Mouse (Mus musculus): ENCODE data around the gene Dchs2.
"Not testable (repeated sequence)": the region's sequence is repeated elsewhere in the genome, so short reads cannot be mapped to it uniquely, and the experiment has no call there.

Dchs2 gene

DNA sequence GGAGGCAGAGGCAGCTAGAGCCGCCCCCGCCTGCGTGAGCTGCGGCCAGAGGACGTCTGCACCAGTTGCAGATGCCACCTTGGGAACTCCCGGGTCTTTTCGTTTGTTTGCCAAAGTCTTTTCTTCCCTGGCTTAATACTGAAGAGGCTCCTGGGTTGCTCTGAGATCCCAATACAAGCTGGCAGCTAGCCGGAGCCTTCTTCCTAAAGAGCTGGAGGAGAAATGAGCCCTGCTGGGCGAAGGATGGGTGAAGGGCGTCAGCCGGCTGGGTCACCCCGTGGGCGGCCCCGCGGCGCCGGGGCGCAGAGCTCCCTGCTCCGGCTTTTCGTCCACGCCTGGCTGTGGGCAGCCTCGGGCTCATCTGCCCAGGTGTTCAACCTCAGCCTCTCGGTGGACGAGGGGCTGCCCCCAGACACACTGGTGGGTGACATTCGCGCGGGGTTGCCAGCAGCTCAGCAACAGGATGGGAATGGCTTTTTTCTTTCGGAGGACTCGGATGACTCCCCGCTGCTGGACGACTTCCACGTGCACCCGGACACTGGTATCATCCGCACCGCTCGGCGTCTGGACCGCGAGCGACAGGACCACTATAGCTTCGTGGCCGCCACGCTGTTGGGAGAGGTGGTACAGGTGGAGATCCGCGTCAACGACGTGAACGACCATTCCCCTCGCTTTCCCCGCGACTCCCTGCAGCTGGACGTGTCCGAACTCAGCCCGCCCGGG lies at the start of gene Dchs2:
TSS of gene Dchs2 (plus strand) at position 223 of the 723 bp plus-strand sequence.
- no peak for DNase-seq (ENCODE audit: low spot score)

DNA sequence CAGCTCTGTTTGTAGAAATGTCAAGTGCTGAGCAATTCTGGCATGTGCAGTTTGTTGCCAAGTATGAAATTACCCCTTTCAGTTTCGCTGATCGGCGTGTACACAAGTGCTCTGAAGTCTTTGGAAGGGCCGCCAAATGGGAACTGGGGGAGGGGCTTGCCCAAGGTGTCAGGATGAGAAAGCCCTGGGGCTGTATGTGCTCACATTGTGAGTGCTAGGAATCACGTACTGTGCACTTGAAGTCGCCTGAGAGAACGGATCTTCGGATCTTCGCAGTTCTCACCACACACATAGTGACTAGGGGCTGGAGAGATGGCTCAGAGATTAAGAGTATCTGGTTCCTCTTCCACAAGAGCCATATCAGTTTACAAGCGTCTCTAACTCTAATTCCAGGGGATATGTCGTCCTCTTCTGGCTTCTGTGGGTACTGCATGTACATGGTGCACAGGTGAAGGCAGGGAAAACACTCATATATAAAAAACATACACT lies 47.1 kb upstream of the Dchs2 start:
- peak; percentile 52 for DNase-seq (ENCODE audit: low spot score)

DNA sequence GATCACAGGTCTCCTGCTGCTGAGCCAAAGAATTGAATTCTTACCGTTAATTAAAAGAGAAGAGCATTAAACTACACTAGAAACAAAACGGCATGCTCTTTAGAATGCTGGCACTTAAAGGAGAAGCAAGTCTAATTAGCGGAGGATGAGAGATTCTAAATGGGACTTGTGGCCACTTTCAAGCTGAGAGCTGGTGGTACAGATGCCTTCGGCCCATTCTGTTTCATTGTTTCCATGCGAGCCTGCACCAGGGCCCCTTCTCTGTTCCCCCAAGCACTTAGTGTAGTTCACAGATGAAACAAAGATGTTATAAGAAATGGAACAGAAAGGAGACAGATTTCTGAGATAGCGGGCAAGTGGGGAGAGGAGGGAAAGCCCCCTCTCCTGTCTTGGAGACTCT lies 30.2 kb upstream of the Dchs2 start:
- no peak for DNase-seq (ENCODE audit: low spot score)

DNA sequence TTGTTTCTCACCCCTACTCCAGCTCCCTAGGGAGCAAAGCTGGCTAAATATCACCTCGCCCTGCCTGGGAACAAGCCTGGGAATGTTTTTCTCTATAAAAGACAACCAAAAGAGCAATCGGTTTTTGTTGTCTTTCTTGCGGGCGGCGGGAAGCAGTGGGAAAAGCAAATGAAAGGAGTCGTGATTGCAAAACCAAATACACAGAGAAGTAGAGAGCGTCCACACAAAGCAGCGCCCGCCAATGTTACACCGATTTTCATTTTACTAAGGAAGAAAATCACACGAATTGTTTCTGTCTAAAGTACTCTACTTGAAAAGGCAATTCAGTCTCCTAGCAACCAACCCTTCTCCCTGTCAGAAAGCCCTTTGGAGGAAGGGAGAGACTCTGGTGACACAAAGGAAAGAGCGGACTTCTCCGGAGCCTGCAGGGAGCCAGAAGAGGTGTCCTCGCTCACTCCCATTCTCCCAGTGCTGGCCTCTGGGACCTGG lies 29.2 kb upstream of the Dchs2 start:
- no peak for DNase-seq (ENCODE audit: low spot score)

DNA sequence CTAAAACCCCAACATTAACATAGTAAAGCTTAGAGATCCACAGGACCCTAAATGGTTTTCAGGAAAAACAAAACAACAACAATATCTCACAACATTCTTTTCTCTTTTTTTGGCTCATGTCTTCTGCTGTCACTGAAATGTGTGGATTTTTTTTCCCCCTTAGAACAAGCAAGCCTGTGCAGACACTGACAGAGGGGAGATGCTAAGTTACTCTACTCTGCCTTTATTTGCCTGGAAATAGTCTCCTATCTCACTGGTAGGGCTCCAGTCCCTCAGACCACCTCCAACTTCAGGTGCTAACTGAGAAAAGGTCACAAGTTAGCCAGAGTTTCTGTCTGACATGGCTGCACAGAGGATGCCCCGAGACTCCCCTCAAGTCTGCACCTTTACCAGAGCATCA lies 28.6 kb upstream of the Dchs2 start:
- DNase-seq (ENCODE audit: low spot score) = no peak

DNA sequence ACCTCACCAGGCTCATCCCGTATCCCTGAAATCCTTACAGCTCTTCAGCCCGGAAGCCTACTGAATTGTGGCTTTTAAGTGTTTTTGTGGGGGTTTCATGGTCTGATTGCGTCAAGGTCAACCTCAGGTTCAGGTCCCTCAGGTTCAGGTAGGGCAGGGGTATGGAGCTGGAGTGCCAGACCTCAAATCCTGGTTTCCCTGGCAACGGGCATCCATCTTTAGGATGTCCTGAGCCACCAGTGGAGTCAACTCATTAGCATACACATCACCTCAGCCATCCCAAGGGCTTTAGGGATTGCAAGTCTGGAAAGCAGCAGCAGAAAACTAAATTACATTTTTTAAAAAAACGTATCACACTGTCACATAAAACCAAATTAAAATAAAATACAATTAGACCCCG lies 28.1 kb upstream of the Dchs2 start:
- DNase-seq (ENCODE audit: low spot score) = no peak

DNA sequence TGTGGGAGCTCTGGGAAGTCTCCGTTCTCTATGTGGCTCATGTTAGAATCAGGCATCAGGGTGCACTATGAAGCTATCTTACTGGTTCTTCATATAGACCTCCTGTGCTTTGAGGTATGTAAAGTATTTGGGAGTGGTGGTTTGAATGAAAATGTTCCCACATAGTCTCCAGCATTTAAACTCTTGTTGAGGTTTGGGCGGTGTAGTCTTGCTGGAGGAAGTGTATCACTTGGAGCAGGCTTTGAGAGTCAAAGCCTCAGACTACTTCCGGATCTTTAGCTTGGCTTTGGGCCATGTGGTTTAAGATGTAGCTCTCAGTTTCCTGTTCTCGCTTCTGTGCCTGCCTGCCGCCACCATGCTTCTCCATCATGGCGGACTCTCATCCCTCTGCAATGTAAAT lies 25.5 kb upstream of the Dchs2 start:
- DNase-seq (ENCODE audit: low spot score) = no peak

DNA sequence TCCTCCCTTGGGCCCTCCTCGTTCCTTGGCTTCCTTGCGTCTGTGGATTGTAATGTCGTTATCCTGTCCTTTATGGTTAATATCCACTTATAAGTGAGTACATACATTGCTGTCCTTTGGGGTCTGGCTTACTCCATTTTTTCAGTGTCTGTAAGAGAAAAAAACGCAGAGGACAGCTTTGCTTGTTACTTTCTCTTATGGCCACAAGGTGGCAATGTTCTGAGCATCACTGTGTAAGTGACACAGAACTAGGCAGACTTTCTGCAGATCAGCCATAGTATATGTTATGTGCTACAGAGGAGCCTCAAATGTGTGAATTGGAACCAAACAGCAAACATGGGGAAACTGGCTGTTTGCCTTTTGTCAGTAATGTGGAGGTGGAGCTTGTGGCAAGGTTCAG lies 17.6 kb upstream of the Dchs2 start:
- DNase-seq (ENCODE audit: low spot score) = no peak

DNA sequence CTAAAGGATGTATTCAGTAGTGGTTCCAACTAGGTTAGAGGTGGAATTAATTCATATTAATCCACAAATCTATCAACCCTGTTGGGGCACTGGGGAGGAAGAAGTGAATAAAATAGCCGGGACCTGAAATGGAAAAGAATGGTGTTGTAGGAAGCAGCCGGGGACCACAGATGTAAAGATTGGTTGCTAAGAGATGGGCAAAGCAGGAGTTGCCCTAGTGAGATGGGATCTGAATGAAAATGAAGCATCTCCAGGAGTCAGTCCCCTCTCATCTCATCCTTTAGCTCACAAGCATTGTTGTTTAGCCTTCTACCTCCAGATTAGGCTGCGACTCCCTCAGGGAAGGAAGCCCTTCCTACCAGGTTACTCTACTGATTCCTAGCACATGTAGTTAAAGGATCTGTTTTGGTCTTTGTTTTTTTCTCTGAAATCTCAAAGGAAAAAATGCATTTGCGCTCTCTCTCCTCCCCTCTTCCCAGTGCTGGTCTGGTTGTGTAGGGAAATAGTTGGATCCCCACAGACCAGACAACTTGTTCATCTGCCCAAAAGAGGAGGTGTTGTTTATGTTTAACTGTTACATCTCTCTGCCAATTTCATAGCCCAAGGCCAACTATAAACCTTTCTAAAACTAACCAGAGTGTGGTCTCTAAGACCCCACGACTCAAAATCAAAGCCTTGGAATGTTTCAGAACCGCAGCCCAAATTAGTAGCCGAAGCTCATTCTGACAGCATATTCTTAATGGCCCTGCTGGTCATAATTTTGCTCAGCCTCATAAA lies 16.1 kb upstream of the Dchs2 start:
- no peak for DNase-seq (ENCODE audit: low spot score)

DNA sequence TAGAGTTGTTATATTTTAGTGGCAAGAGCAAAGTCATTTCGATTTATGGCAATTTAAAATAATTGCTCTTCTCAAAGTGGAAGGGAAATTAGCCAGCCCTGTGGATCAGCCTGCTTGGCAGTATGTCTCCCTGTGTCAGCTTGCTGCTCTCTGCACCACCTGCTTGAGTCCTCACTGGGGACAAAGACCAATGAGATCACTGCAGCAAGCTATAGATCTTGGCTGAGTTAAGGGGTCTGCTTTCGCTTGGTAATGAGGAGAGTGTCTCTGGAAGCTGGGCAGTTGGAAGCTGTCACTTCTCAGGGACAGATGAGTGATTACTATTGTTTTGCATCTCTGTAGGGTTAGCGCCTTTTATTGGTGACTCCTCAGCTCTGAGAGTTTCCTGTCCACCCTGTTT lies 14.9 kb upstream of the Dchs2 start:
- no peak for DNase-seq (ENCODE audit: low spot score)

DNA sequence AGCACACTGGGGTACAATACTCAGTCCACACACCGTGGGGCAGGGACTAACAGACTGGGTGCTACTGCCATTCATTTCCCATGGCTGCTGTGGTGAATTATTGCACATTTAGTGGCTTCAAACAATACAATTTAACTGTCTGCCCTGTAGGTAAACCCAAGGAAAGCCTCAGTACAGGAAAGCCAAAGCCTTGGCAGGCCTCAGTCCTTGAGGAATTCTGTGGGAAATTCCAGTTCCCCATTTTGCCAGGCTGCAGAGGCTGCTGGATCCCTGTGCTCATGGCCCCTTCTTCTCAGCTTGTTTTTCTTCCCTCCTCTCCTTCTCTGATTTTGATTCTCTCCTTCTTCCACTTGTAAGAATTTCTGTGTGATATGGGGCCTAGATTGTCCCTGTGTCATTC lies 12.8 kb upstream of the Dchs2 start:
- DNase-seq (ENCODE audit: low spot score) = no peak

DNA sequence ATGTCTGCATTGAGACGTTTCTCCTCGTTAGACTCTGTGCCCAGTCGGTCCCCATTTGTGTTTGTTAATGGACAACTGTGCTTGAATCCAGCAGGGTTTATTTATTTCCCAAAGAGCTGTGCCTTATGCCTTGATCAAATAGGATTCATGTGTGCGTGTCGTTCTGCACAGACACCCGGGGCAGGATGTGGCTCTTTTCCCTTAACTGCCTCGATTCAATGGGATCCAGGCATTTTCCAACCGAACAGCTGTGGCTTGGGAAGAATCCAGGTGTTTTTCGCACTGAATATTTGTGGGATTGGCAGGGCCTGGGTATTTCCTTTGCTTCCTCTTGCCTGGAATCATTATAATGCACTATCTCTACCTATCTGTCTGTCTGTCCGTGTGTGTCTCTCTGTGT lies 10.2 kb upstream of the Dchs2 start:
- no peak for DNase-seq (ENCODE audit: low spot score)

DNA sequence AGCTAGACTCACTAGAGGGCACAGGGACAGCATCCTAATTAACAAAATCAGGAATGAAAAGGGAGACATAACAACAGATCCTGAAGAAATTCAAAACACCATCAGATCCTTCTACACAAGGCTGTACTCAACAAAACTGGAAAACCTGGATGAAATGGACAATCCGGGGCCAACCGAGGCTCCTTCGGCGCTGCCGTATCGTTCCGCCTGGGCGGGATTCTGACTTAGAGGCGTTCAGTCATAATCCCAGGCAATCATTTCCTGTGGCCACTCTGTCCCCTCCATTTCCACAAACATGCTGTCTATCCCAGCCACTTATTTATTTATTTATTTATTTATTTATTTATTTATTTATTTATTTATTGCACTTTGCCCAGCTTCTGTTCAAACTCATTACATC lies 3.8 kb upstream of the Dchs2 start:
- DNase-seq (ENCODE audit: low spot score) = not testable (repeated sequence)

DNA sequence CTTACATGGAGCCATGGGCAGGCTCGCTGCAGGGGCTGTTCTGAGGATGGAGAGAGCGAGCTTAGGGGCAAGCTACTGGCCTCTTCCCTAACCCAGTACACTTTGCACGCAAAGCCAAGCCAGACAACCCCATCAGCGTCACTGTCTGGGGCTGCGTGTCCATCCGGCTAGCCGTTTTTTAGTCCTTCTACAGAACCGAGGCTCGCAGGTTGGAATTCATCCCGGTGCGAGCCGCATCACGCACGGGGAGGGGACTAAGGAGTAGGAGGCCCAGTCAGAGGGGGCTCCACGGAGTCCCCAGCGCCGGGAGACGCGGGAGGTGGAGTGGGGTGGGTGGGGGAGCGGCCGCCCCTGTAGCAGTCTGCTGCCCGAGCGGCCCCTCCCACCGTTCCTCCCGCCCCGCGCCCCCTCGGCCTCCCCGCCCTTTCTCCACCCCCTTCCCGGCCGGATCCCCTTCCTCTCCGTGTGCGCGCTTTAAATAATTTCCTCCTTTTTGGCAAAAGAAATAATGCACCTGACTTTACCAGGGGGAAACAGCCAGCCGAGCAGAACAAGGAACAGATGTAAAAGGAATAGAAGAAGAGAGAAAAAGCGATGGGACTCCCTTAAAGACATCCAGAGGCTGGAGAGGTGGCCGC lies 541 bp upstream of the Dchs2 start:
- DNase-seq (ENCODE audit: low spot score) = peak; percentile 23

DNA sequence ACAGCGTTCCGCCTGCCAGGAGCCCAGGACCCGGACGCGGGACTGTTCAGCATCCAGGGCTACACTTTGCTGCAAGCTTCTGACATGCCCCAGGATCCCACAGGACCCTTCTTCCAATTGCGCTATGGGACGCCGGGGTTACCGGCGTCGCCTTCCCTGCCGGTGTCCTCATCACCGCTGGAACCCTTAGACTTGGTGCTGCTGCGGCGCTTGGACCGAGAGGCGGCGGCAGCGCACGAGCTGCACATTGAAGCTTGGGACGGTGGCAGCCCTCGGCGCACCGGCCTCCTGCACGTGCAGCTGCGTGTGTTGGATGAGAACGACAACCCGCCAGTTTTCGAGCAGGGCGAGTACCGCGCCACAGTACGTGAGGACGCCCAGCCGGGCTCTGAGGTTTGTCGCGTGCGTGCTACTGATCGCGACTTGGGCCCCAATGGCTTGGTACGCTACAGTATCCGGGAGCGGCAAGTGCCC lies 738 bp downstream of the Dchs2 start:
- no peak for DNase-seq (ENCODE audit: low spot score)

DNA sequence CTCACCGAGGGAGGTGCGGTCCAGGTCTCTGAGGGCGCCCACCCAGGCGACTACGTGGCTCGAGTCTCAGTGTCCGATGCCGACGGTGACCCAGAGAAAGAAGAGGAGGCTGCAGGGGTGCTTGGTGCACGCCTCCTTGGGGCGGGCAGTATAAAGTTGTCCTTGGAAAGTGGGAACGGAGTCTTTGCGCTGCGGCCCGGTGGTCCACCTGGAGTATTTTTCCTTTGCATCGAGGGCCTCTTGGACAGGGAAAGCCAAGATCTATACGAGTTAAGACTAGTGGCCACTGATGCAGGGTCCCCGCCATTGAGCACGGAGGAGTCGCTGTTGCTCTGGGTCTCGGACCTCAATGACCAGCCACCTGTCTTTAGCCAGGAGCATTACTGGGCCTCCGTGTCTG lies 1.4 kb downstream of the Dchs2 start:
- no peak for DNase-seq (ENCODE audit: low spot score)

DNA sequence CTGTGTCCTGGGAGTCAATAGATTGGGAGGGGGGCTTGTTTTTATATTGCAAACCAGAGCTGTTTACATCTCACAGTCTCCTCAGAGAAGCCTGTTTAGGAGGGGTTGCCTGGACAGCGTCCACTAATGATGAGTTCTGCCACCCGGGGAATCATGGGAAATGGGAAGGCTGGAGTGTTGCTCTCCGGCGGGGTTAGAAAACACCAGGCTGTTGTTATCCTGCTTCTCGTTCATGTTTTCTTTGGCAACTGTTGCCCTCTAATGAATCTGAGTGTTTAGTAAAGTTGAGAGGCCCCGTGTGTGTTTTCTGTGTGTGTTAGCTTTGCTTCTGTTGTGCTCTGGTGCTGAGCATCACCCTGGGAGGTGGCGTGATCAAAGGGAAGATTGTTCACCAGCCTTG lies 8.7 kb downstream of the Dchs2 start:
- no peak for DNase-seq (ENCODE audit: low spot score)

DNA sequence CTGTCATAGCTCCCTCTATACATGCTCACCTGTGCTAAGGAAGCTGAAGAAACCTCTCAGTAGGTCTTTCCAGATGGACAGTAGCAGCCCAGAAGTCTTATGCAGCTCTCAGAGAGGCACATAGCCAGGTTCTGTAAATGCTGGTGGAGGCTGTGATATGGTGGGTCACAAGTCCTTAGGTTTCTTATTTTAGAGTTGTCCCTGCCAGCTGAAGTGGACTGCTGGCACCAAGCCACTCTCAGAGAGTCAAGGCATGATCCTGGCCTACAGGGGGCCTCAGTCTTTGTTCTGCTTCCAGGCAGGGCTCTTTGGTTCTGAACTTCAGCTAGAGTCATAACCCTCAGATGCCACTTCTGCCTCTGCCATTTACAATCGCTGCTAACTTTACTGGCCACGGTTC lies 11.1 kb downstream of the Dchs2 start:
- DNase-seq (ENCODE audit: low spot score) = no peak

DNA sequence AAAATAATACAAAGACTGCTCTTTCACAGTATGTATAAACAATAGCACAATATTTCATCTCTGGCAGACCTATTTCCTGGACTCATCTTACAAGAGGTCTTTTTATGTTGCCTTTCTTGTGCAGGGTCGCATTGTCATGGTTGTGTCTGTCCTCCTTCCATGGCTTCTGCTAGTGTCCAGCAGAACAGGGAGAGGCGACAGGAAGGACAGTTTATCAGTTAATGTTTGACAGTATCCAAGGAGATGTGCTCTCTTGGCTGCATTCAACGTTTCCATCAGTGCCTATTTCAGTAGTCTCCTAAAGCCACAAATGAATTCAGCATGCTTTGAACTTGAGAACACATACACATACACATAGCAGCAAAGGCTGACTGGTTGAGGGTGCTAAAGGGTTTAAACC lies 17.9 kb downstream of the Dchs2 start:
- no peak for DNase-seq (ENCODE audit: low spot score)

DNA sequence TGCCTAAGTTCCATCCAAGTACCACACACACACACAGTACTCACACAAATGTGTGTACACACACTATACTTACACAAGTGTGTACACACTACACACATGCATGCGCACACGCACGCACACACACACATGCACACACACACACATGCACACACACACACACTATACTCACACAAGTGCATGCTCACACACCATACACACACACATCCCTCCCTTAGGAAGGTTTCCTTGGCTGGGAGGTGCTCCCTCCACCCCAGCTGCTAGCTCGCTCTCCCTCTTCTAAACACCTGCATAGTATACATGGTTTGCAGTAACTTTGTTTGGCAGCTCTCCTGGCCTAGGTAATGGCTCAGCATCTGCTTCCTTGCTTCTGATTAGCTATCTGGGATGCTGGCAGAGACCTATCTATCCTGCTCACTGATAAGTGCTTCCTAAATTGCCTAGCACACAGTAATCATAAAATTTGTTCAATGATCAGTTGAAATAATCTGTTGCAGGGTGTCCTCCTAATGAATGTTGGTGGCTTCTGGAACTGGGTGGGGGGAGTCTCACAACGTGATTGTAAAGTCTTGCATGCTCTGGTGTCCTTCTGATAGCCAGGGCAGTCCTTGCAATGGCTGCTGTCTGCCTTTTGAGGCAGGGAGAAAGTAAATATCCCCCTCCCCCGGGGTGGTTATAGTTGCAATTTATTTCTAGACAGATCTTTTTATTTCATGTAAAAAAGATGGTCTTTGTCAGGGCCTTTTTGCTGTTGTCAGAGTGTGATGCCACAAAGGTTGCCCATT lies 19.7 kb downstream of the Dchs2 start:
- DNase-seq (ENCODE audit: low spot score) = no peak

DNA sequence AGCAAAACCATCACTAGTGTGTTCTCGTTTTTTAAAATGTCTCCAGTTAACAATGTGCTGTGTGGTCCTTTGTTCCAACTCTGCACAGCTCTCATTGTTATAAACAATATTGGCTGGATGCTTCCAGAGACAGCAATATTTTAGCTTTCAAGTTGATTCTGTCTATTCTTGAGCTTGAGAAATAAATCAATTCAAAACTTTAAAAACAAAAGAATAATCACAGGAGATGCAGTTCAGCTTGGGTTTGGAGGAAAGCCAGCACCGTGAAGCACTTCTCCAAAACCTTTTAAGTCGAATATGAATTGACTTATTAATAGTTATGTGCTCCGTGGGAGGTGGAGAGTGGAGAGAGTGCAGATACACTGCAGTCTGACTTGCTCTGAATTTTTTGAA lies 20.3 kb downstream of the Dchs2 start:
- DNase-seq (ENCODE audit: low spot score) = no peak

DNA sequence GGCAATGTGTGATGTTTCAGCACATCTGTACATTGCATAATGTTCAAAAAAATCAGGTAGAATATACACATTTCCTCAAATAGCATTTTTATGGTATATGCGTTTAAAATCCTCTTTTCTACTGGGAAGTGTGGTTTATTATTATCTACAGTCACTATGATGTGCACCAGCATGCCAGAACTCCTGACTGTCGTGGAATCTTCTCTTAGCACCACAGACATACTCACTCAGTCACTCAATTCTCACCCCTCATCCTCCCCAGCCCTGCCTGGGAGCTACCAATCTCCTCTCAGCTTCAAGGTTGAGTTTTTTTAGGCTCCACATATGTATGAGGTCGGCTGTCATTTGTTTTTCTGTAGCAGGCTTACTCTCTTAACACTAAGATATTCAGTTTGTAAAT lies 20.8 kb downstream of the Dchs2 start:
- no peak for DNase-seq (ENCODE audit: low spot score)

All from yolk sac, embryonic 10.5 days (tissue).